Mouse (Mus musculus): ENCODE measurements at regions not wholly inside any gene's neighbourhood (a gene's known extent, or its start where the extent isn't known, plus 50 kb on each side); places are given as distances from the start of the nearest gene placed in this dataset.
A peak's percentile ranks its signal among the peaks of the same experiment; 100 is the strongest.

GRCm38 (mm10) chr3:149819081-149819480, 828.7 kb upstream of the Adgrl2 start:
- DNase-seq (ENCODE audit: low read depth, low spot score) = no peak

- DNase-seq (ENCODE audit: low read depth, low spot score) = no peak
Observed at GRCm38 (mm10) chr3:149811036-149811435, 820.7 kb upstream of the Adgrl2 start.

- DNase-seq (ENCODE audit: low read depth, low spot score) = no peak
Observed at GRCm38 (mm10) chr3:149805345-149805744, 815.0 kb upstream of the Adgrl2 start.

- DNase-seq (ENCODE audit: low read depth, low spot score) = no peak
Observed at GRCm38 (mm10) chr3:149796123-149796522, 805.8 kb upstream of the Adgrl2 start.

GRCm38 (mm10) chr3:149791593-149791992, 801.2 kb upstream of the Adgrl2 start:
- DNase-seq (ENCODE audit: low read depth, low spot score) = no peak

- no peak for DNase-seq (ENCODE audit: low read depth, low spot score)
Observed at GRCm38 (mm10) chr3:149786096-149786495, 795.7 kb upstream of the Adgrl2 start.

- DNase-seq (ENCODE audit: low read depth, low spot score) = no peak
Observed at GRCm38 (mm10) chr3:149783903-149784608, 793.7 kb upstream of the Adgrl2 start.

GRCm38 (mm10) chr3:149767847-149768421, 777.6 kb upstream of the Adgrl2 start:
- DNase-seq (ENCODE audit: low read depth, low spot score) = no peak

- no peak for DNase-seq (ENCODE audit: low read depth, low spot score)
Observed at GRCm38 (mm10) chr3:149761245-149761644, 770.9 kb upstream of the Adgrl2 start.

GRCm38 (mm10) chr3:149757910-149758592, 767.7 kb upstream of the Adgrl2 start:
- DNase-seq (ENCODE audit: low read depth, low spot score) = no peak

GRCm38 (mm10) chr3:149736069-149736468, 745.7 kb upstream of the Adgrl2 start:
- no peak for DNase-seq (ENCODE audit: low read depth, low spot score)

- no peak for DNase-seq (ENCODE audit: low read depth, low spot score)
Observed at GRCm38 (mm10) chr3:149726212-149726611, 735.9 kb upstream of the Adgrl2 start.

- no peak for DNase-seq (ENCODE audit: low read depth, low spot score)
Observed at GRCm38 (mm10) chr3:149724879-149725278, 734.5 kb upstream of the Adgrl2 start.

- no peak for DNase-seq (ENCODE audit: low read depth, low spot score)
Observed at GRCm38 (mm10) chr3:149721832-149722231, 731.5 kb upstream of the Adgrl2 start.

GRCm38 (mm10) chr3:149720306-149720705, 730.0 kb upstream of the Adgrl2 start:
- DNase-seq (ENCODE audit: low read depth, low spot score) = no peak

- DNase-seq (ENCODE audit: low read depth, low spot score) = peak; percentile 4
Observed at GRCm38 (mm10) chr3:149705724-149706123, 715.4 kb upstream of the Adgrl2 start.

GRCm38 (mm10) chr3:149705322-149705721, 715.0 kb upstream of the Adgrl2 start:
- DNase-seq (ENCODE audit: low read depth, low spot score) = no peak

GRCm38 (mm10) chr3:149704478-149704877, 714.1 kb upstream of the Adgrl2 start:
- no peak for DNase-seq (ENCODE audit: low read depth, low spot score)

GRCm38 (mm10) chr3:149683561-149683960, 693.2 kb upstream of the Adgrl2 start:
- DNase-seq (ENCODE audit: low read depth, low spot score) = no peak

- no peak for DNase-seq (ENCODE audit: low read depth, low spot score)
Observed at GRCm38 (mm10) chr3:149682246-149682645, 691.9 kb upstream of the Adgrl2 start.

- no peak for DNase-seq (ENCODE audit: low read depth, low spot score)
Observed at GRCm38 (mm10) chr3:149673926-149674325, 683.6 kb upstream of the Adgrl2 start.

GRCm38 (mm10) chr3:149664624-149665023, 674.3 kb upstream of the Adgrl2 start:
- DNase-seq (ENCODE audit: low read depth, low spot score) = no peak

GRCm38 (mm10) chr3:149638324-149638723, 648.0 kb upstream of the Adgrl2 start:
- no peak for DNase-seq (ENCODE audit: low read depth, low spot score)

Data from retina, postnatal 7 days (tissue).